Mouse (Mus musculus): Measurements from ENCODE around the gene Adcy5.

Adcy5 gene

DNA sequence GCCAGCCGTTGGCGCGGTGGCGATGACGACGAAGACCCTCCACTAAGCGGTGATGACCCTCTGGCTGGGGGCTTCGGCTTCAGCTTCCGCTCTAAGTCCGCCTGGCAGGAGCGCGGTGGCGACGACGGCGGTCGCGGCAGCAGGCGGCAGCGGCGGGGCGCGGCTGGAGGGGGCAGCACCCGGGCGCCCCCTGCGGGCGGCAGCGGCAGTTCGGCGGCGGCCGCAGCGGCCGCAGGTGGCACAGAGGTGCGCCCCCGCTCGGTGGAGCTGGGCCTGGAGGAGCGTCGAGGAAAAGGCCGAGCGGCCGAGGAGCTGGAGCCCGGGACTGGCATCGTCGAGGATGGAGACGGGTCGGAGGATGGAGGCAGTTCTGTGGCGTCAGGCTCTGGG lies 1.6 kb downstream of the Adcy5 start:
- peak in 1 of 2 experiments; percentile 22 for DNase-seq (ENCODE audit: low spot score in 2 of 2)

DNA sequence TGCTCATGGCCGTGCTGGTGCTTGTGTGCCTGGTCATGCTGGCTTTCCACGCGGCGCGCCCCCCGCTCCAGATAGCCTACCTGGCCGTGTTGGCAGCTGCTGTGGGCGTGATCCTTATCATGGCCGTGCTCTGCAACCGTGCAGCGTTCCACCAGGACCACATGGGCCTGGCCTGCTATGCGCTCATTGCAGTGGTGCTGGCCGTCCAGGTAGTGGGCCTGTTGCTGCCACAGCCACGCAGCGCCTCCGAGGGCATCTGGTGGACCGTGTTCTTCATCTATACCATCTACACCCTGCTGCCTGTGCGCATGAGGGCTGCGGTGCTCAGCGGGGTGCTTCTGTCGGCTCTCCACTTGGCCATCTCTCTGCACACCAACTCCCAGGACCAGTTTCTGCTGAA lies 2.2 kb downstream of the Adcy5 start:
- no peak for DNase-seq (ENCODE audit: low spot score in 2 of 2)

DNA sequence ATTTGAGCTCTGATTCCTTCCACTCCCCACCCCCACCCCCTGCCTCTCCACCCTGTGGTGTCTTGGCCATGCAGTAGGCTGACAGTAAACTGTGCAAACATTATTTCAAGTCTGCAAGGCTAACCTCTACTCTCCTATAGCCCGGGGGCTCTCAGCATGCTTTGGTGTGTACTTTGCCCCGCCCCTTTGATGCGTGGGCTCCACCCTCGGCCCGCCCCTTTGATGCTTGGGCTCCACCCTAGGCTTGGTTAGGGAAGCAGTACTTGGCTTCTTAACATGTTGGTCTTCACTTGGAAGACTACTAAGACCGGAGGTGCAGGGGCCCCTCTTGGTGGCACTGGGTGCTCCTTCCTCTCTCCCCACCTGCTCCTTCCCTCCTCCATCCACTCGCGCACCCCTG lies 4.9 kb downstream of the Adcy5 start:
- no peak for DNase-seq (ENCODE audit: low spot score in 2 of 2)

DNA sequence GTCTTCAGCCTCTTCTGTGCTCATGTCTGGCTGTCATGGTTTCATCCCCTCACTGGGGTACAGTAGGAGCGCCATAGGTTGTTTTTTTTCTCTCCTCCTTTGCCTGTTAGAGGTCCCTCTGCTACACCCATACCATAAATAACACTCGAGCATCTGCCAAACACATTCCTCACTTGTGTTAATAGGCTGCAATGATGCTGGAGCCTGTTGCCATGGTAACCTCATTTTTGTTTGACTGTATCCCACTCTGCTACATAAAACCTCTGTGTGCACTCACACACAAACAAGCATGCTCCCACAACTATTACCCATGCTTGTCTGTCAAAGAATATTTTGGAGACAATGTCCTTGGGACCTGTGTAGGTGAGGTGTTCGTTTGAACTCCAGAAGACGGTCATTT lies 5.3 kb downstream of the Adcy5 start:
- no peak for DNase-seq (ENCODE audit: low spot score in 2 of 2)

DNA sequence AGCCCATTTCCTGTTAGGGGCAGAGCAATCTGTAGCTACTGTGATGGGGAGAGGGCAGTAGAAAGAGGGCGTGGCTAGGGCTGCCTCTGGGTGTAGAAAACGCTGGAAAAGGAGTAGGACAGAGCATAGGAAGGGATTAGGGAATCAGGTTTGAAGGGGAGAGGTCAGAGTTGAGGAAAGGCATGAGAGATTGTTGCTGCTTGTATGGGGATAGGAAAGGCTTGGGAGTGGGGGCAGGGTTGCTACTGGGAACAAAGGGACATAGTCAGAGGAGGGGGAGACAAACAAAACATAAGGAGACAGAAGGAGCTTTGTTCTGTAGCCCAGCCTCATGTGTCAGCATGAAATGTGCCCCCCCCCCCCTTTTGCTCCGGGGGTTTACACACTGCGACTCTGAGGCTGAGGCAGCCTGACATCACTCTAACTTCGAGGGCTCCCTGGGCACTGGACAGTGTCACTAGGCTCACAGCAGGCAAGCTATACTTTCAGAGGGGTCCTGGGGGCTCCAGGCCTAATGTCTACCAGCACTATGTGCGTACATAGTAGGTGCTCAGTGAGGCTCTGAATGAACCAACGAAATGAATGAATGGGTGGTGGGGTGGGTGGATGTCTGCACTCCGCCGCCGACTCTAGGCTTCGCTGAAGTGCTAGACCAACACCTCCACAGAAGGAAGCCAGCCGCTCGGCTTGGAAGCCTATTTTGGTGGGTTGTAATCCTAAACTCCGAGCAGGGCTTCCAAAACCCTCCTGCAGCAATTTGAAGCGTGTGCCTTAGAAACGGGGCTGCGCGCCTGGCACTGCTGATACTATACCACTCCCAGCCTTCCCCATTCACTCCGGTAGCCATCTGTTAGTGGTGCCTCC lies 9.9 kb downstream of the Adcy5 start:
- no peak for DNase-seq (ENCODE audit: low spot score in 2 of 2)

DNA sequence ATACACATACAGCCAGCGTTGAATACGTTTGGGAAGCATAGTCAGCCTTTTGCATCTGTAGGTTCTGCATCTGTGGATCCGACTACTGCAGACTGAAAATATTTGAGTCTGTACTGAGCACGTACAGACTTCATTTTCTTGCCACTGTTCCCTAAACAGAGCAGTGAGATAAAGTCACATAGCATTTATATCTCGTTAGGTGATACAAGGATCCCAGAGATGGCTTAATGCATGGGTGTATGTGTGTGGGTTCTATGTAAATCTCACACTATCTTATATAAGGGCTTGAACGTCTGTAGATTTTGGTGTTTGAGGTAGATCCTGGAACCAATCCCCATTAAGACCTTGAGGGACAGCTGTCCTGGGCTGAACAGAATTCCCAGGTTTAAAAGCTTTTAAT lies 10.7 kb downstream of the Adcy5 start:
- DNase-seq (ENCODE audit: low spot score in 2 of 2), result no peak

DNA sequence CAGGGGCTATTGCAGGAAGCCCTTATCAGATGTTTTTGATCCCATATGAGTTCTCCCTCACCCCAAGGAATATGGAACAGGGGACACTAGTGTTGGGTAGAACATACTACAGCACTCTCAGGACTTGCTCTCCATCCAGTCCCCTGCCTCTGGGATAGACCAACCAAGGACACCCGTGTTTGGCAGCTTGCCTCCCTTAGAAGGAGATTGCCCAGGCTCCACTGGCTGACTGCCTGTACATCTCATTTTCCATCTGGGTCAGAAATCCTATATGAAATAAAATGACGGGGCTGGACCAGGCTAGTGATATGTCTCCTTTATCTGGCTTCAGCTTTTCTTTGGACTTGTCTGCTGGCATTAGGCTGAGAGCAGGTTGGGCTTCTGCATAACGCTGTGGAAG lies 11.1 kb downstream of the Adcy5 start:
- no peak for DNase-seq (ENCODE audit: low spot score in 2 of 2)

DNA sequence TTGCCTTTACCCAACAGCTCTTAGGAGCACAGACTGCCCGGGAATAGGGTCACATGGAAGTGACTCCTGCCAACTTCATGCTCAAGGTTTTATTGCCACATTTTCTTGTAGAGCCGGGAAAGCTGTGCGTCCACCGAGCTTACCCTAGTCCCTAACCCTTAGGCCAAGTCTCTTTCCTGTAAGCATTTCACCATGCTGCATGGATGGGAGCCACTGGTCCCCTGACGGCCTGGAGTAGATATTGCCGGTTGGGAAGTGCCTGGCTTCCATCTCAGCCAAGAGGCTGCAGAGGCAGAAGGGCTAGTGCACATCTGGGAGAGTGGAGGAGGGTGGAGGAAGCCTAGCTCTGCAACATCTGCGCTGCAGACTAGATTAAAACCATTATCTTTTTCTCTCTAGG lies 14.8 kb downstream of the Adcy5 start:
- DNase-seq (ENCODE audit: low spot score in 2 of 2), result no peak

DNA sequence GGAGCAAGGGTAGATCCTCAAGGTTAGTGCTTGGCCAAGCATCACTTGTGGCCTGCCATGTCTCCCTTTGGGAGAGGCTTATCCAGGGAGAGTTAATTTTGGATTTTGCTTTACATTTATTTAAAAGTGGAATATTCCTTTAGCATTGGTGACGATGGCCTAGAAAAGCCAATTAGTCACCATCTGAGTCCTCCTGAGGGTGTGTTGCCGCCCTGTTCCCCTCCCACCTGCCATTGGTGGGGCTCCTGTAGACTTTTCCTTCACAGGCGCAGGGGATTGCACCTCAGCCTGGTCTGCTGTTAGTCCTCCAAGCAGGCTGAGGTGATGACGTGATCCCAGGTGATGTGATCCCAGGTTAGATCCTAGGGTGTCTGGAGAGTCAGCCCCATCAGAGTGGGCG lies 17.5 kb downstream of the Adcy5 start:
- DNase-seq (ENCODE audit: low spot score in 2 of 2), result no peak

DNA sequence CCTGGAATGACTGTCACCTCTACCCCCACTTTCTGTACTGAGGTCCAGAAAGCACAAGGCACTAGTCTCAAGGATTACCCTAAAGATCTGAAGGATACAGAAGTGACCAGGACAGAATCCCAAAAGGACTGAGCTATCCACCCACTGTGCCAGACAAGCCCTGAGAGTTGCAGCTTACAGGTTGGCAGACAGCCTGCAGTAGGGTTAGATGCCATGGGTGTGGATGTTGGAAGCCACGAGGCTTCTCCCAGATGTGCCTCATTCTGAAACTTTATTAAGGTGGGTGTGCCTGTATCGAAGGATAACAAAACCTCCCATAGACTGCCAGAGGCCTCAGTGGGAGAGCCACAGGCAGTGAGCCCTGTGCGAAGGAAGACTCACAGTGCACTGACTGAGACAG lies 23.8 kb downstream of the Adcy5 start:
- no peak for DNase-seq (ENCODE audit: low spot score in 2 of 2)

DNA sequence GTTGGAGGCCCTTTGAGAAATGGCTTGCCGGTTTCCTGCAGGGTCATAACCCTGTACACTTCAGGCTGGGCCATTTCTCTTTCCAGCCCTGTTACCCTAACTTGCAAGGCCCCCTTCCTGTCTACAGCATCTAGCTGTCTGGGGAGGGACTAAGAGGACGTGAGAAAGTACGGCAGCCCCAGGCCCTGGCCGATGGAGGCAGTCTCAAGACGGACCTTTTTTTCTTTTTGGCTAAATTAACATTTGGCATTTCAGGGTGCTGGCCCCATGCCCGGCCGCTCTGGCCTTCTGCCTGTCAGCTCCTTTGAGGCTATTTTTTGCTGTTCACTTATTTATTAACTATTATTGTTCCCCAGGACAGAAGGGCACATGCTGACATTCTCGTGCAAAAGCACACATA lies 24.4 kb downstream of the Adcy5 start:
- DNase-seq (ENCODE audit: low spot score in 2 of 2), result no peak

DNA sequence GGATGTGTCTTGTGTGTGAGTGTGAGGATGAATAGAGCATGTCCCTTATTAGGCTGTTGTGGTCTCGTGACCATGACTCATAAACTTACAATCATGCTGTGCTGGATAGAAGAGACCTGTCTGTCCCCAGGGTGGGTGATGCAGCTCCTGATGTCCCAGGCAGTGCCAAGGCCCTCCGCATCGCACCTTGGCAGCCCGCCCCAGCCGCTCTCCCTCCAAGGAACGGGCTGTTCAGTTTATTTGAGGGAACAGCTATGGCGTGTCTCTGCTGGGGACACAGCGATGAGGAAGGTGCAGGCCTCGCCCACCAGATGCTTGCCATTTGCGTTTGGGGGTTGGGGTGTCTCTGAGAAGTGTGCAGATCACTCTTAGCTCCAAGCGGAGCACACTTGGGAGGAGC lies 28.5 kb downstream of the Adcy5 start:
- DNase-seq (ENCODE audit: low spot score in 2 of 2), result no peak

DNA sequence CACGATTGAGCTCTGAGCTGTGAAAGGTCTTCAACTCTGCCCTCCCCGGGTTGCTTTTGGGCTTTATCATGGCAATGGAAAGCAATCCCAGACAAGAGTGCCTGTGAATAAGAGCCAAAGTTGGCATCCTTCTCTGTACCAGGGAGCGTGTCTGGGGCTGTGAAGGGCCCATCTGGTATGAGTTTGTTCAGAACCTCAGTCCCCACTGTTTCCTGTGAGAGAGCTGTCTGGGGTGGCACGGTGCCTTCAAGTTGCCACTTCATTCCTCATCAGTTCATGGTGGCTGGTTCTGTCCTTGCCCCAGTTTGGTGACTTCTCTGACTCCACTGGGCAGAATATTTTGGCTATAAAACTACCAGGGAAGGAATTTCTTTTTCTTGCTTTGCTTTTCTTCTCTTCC lies 33.4 kb downstream of the Adcy5 start:
- DNase-seq (ENCODE audit: low spot score in 2 of 2), result no peak

DNA sequence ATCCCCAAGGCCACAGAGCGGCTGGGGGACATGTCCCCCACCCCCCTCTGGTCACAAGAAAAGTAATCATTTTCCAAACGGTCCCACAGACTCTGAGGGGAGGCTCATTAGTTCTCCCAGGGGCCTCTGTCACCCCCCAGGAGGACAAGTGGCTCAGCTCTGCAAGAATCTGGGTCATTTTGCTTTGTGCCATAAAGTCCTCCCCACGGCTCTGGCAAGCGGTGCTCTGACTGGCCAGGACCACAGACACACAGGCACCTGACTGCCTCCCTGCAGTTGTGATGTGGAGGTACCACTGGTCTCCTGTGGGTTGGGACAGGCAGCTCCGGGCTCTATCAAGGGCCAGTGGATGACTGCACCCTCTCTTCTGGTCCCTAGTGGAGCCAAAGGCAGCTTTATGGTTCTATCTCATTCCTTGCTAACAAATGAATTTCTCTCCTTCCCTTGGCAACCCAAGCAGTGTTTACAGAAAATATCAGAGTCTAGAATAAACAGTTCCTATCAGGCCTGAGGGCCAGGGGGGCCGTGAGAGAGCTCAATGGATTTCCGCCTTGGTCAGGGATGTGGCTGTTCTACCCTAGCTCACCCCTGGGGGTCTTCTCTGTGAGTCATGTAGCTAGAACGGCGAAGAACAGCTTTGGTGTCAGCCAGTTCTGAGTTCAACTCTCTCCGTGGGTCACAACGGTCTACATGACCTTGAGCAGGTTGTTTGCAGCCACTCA lies 34.9 kb downstream of the Adcy5 start:
- no peak for DNase-seq (ENCODE audit: low spot score in 2 of 2)

DNA sequence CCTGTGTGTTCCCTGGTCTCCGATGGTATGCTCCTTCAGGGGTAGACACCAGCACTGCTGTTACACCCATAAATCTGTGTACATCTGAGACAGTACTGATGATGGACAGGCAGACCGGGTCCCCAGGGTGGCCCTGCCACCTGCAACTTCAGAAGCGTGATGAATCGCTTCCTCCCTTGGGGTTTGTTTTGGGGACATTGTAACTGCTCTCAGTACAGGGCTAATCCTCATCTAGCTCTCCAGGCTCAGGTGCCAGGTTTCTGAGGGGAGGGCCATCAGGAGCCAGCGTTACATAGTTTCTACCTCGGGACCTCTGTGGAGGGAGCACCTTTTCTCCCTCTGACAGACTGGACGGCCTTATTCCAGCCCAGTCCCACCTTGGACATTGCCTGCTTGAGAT lies 36.1 kb downstream of the Adcy5 start:
- DNase-seq (ENCODE audit: low spot score in 2 of 2), result no peak

DNA sequence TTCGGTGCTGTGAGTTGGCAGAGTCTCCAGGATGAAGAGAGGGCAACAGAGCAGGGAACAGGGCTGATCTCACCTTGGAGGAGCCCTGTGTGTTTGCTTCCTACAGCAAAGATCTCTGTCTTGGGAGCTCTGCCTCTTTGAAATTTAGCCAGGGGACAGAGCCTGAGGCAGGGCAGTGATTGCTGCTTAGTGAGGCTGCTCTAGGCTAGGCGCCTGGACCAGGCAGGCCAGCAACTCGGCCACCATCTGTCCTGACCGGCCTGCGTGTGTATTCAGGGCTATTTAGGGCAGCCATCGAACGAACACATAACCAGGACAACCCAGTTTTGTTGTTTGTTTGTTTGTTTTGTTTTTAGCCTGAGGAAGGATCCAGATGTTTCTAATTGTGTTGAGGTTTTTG lies 36.6 kb downstream of the Adcy5 start:
- no peak for DNase-seq (ENCODE audit: low spot score in 2 of 2)

DNA sequence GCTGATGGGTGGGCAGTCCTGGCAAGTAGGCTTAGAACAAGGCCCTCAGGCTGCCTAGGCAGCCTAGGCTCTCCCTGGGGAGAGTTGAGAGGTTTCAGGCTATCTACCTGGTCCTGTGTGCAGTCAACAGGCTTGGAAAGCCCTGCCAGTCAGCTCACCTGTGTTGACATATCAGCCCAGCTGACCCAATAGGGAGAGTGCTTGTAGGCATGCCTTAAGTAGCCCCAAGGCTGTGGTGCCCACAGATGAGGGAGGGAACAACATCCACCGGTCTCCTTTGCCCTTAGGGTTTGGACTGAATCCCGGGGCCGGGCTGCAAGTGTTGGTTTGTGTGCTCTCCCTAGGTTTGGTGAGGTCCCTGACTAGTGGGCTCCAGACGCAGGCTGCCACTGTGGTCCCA lies 37.8 kb downstream of the Adcy5 start:
- no peak for DNase-seq (ENCODE audit: low spot score in 2 of 2)

DNA sequence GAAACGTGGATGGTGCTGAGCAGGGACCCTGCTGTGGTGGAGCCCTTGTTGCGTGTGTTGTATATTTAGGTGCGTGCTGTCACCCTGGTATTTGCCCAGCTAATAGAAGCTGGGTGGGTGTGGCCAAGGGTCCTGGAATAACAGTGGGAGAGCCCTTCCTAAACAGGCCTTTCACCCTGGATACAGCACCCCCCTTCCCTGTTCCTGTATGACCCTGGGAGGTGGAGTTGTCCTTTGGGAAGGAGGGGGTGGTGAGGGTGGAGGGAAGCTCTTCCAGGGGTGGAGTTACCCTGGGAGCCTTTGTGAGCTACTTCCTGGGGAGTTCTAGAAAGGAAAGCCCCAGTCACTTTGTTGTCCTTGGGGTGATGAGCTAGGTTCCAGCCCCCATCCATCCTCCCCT lies 38.7 kb downstream of the Adcy5 start:
- DNase-seq (ENCODE audit: low spot score in 2 of 2), result no peak

DNA sequence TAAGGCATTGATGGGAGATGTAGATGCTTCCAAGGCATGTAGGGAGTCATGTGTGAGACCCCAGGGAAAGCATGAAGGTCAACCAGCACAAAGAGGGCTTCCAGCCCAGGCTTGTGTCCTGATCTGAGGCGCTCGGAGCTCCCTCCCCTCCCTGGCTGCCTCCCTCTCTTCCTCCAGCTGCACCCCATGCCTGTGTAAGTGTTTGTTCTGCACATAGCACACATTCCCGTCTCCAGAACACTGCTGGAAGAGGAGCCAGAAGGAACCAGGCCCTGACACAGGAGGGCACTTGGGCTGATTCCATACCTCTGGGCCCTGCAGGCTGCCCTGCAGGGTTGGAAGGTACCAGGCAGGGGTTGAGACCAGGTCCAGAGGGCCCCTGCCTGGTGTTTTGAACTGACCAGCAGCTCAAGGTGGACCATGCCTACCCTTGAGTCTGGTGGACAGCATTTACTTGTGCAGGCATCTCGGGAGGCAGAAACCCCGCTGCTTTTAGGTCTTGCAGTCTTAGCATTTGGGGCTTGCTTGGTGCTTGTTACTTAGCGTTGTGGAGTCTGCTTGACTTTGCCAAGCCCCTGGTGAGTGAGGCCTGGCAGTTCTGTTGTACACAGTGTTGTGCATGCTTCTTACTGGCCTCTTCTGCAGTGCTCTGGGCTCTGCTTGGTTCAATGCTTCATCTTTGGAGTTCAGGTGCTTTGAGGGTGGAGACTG lies 45.2 kb downstream of the Adcy5 start:
- no peak for DNase-seq (ENCODE audit: low spot score in 2 of 2)

DNA sequence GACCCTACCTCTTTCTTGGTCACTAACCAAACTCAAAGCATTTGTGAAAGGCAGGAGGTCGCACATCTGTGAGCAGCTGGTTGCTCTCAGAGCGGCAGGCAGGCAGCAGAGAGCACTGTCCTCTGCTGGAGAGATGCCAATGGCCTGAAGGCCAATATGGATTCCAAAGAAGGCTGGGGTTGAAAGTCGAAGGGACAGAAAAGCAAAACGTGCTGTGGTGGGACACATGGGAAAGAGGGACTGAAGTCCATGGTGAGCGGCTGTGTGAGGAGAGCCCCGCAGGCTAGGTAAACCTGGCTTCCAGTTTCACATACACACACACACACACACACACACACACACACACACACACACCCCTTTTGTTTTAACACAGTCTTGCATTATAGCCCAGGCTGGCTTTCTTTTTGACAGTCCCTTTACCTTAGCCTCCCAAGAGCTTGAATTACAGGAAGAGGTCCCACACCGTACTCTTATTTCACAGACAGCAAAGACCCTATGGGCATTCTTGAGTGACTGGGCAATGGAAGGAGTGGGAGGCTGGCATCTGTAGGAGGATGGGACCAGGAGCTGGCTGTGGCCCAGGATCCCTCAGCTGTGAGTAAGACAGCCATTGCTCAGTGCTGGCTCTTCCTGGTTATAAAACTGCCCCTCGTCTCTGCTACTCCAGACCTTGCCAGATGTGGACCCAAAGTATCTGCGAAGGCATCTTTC lies 45.9 kb downstream of the Adcy5 start:
- DNase-seq (ENCODE audit: low spot score in 2 of 2), result no peak

DNA sequence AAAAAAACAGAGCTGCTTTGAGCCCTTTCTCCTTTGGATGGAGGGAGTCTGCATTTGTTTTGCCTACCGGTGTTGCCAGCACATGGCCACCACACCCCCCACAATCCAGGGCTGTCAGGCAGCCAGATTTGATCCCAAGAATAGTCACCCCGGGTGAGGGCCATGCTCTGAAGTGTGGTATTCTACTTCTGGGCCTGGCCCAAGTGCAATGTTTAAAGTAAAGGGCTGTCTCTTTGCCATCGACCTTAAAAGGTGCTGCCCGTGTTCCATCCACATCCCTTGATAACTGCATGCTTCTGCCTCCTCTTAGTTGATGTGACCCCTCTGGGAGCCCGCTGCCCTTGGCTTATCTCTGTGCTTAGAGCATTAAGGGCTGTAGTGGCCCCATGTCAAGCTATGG lies 46.6 kb downstream of the Adcy5 start:
- DNase-seq (ENCODE audit: low spot score in 2 of 2), result no peak

DNA sequence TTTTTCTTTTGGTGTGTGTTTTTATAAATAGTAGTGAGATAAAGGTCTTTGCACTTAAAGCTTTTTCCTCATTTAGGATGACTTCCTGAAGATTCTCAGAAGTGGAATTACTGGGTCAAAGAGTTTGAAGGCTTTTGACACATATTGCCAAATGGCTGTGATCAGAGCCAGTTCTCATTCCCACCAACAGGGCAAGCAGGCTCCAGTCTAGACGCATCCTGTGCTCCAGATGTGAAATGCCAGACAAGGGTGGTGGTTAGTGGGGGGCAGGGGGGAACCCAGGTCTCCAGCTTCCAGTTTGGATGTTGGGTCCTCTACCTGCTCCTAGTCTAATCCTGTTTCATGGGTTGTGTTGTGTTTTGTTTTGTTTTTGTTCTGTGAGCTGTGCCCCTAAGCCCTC lies 48.8 kb downstream of the Adcy5 start:
- DNase-seq (ENCODE audit: low spot score in 2 of 2), result no peak
